Mouse (Mus musculus) CD4-positive naive resting alpha-beta T cell, adult 57 days (primary cell): ENCODE results near the gene Akap17b. TPM values are rescaled to one million over a fixed set of nuclear protein-coding genes. Genes with fewer than 3 reads are reported as not detected.

ENCODE experiments used
- total RNA-seq: library from RNA; stranded (reverse); gene quantifications from one replicate; pipeline ENCODE4 v1.2.4, GENCODE M21; 2023

The Akap17b gene
- 3.8 TPM for total RNA-seq

DNA sequence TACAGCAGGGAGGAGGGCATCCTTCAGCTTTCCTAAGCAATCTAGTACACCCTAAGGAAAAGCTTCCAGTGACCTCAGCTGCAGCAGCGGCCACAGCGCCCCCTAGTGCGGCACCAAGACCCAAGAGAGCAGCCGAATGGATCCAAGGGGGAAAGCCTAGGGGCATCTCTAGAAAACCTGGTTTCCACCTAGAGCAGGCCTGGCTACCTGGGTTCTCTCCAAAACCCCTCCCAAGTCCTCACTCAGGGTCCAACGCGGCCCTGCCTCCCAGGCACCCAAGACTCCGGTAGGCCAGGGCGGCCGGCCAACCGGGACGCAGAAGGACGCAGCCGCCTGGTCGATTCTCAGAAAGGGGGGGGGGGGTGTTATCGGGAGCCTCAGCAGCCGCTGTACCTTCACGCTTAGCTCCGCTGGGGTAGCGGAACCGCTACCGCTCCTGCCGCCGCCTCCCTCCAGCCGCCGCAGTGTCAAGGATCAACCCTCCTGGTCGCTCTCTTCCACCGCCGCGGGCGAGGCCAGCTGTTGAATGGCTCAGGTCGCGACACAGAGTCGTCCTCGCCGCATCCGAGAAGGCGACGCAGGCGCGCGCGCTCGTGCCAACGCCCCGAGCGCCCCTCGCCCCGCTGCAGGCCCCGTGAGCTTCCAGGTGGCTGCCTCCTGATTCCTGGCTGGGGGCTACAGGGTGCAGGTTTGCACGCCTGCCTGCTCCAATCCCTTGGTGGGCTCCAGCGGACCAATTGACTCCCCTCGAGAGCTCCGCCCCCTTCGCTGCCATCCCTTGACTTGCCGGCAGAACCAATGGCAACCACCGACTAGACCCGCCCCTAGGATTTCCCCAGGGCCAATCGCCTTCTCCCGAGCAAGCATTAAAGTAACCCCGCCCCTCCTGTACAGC is at the start of gene Akap17b:
Gene Akap17b (minus strand): TSS at position 739 of the 895 bp plus-strand sequence.

DNA sequence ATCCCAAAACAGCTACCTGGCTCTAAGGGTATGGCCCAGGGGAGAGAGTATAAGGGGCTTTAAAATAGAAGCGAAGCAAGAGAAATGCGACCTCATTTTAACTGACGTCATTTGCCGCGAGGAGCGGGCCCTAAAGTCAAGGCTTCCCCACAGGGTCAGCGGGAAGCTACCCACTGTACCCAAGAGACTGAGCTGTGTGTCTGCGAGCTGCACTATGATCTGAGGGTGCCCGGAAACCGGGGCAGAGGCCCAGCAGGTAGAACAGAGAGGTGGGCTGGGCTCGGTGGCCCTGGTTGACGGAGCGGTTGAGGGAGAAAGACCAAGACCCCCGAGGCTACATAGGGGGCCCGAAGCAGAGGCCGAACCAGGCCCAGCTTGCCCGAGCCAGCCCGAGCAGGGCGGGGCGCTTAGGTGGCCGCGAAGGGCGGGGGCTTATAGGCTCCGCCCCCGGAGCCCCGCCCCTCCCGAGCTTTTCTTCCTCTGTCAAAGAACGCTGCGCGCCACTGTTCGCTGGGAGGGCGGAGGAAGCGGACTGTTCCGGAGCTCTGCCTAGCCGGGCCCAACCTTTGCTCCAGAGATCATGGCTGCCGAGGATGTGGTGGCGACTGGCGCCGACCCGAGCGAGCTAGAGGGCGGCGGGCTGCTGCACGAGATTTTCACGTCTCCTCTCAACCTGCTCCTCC is 47.3 kb downstream of the Akap17b start, which contains the start of gene Pgrmc1:
Gene Pgrmc1 (plus strand): TSS at position 500 of the 683 bp plus-strand sequence.

Other genes with a start within 250 kb of the Akap17b start
- gene Gm6268, start 244.1 kb downstream of the Akap17b start, total RNA-seq = not detected
- not detected for gene Gm14569, start 153.6 kb downstream of the Akap17b start, total RNA-seq
- gene Pgrmc1, start 47.2 kb downstream of the Akap17b start, total RNA-seq = 54.6 TPM
- not detected for gene Slc25a43, start 98.3 kb upstream of the Akap17b start, total RNA-seq
- 326 TPM for gene Slc25a5, start 150.3 kb upstream of the Akap17b start, total RNA-seq
- gene Ube2a, start 228.5 kb upstream of the Akap17b start, total RNA-seq = 71.5 TPM
- 33.4 TPM for gene C330007P06Rik, start 228.7 kb upstream of the Akap17b start, total RNA-seq